Mouse (Mus musculus): ENCODE measurements at regions not wholly inside any gene's neighbourhood (a gene's known extent, or its start where the extent isn't known, plus 50 kb on each side); places are given as distances from the start of the nearest gene placed in this dataset.

DNA sequence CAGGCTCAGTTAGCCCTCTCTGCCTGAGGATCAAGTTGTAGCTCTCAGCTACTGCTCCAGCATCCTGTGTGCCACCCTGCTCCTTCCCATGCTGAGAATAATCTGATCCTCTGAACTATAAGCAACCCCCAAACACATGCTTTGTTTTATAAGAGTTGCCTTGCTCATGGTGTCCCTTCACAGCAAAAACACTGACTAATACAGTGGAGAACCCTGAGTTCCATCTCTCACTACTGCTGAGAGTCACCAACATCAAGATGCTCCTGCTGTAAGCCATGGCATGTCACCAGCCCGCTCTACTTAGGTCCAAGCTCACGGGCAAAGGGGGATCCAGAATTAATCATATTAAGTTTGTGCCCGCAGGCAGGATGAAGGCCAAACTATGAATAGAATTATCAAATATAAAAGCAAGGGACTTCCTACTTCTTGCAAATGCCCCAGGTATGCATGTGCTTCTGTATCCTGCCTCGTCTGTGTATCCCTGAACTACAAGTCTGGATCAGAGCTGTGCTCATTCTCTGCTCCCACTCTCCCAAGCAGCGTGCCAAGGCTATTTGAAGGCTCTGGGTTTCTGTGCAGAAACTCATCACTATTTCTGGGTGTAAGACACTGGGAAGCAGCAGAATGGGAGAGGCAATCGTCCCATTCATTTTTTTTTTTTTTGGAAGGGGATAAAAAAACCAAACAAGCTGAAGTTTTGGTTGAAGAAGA is 243.7 kb upstream of the Pfn2 start:
- WGBS (ENCODE audit: insufficient replicate concordance), result 52% methylated on average over 6 of the region's 6 CpGs
- H3K9me3 ChIP-seq (replicated peaks), result no peaks in the 10 kb centered on the region
- no peak overlapping the region for H3K9ac ChIP-seq
- H3K4me1 ChIP-seq (replicated peaks), result no peaks in the 10 kb centered on the region
- H3K4me2 ChIP-seq, result no peak overlapping the region
- H3K36me3 ChIP-seq (replicated peaks), result no peaks in the 10 kb centered on the region
- no peak for ATAC-seq (ENCODE audit: insufficient read depth)
- H3K27me3 ChIP-seq, result no peaks in the 10 kb centered on the region
- H3K27ac ChIP-seq (replicated peaks), result no peak overlapping the region
- H3K4me3 ChIP-seq (replicated peaks), result no peak overlapping the region

DNA sequence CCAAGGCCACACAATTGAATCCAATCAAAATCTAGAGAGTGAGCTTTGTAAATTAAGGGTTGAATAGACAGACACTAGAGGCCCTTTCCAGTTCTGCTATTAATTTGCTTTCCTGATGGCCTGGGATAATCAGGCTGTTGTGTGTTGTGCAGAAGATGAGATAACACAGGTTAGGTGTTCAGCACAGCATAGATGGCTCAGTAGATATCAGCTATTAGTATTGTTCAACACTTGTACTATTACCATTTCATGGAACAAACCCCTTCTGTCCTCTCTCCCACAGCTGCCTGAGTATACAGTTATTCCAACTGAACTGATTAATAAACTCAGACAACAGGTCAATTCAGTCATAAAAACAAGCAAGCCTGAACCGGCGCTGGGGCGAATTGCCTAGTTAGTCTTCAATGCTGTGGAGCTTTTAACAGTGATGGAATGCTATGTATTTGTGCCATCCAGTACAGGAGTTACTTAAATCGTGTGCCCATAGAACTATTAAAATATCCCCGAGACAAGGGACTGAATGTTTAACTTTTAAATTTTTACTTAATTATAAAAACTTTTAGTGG is 263.1 kb upstream of the Pfn2 start:
- Histone ChIP-seq H3K27me3 (no peaks in the 10 kb centered on the region), H3K4me1 (replicated peaks) (no peaks in the 10 kb centered on the region), H3K9me3 (replicated peaks) (no peaks in the 10 kb centered on the region), H3K9ac (no peak overlapping the region), H3K4me2 (no peak overlapping the region), H3K4me3 (replicated peaks) (no peak overlapping the region), H3K36me3 (replicated peaks) (no peaks in the 10 kb centered on the region), H3K27ac (replicated peaks) (no peak overlapping the region)
- ATAC-seq (ENCODE audit: insufficient read depth), result no peak
- WGBS (ENCODE audit: insufficient replicate concordance), result 76% methylated on average over 5 of the region's 5 CpGs

DNA sequence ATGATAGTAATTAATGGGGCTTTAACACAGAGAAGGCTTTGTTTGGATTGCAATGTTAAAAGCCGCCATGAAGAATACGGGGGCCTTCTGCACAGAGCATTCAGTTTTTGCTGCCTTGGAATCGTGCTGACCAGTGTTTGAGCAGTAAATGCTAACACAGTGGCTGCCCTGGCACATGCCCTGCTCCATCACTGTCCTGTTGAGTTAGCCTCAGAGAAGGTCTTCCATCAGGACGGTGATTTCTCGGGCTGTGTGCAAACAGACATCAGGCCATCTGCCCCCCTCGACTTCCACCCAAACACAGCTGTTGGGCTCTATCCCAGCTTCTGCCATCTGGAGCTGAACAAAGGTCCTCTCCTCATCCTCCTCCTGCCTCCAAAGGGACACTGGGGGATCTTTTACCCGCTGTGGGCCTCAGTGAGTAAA is 264.6 kb upstream of the Pfn2 start:
- Histone ChIP-seq H3K4me1 (replicated peaks) (no peaks in the 10 kb centered on the region), H3K9ac (no peak overlapping the region), H3K27me3 (no peaks in the 10 kb centered on the region), H3K36me3 (replicated peaks) (no peaks in the 10 kb centered on the region), H3K9me3 (replicated peaks) (no peaks in the 10 kb centered on the region), H3K4me3 (replicated peaks) (no peak overlapping the region), H3K27ac (replicated peaks) (no peak overlapping the region), H3K4me2 (no peak overlapping the region)
- no peak for ATAC-seq (ENCODE audit: insufficient read depth)
- 51% methylated on average over 7 of the region's 7 CpGs for WGBS (ENCODE audit: insufficient replicate concordance)

DNA sequence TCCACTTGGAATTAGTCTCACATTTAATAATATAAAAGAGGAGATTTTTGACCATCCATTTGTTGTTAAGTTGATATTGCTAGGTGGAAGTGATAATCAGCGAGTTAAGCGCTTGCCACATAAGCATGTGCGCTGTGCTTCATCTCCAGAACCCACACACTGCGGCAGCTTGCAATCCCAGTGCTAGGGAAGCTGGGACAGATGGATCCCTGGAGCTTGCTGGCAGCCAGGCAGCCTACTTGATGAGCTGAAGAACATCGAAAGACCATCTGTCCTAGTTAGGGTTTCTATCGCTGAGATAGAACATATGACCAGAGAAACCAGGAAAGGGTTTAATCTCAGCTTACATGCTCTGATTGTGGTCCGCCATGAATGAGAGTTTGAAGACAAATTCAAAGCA is 266.1 kb upstream of the Pfn2 start:
- H3K27me3 ChIP-seq, result no peaks in the 10 kb centered on the region
- no peak overlapping the region for H3K4me2 ChIP-seq
- H3K27ac ChIP-seq (replicated peaks), result no peak overlapping the region
- H3K9ac ChIP-seq, result no peak overlapping the region
- no peaks in the 10 kb centered on the region for H3K4me1 ChIP-seq (replicated peaks)
- WGBS (ENCODE audit: insufficient replicate concordance), result 66% methylated on average over 7 of the region's 7 CpGs
- no peak overlapping the region for H3K4me3 ChIP-seq (replicated peaks)
- no peaks in the 10 kb centered on the region for H3K36me3 ChIP-seq (replicated peaks)
- H3K9me3 ChIP-seq (replicated peaks), result no peaks in the 10 kb centered on the region
- ATAC-seq (ENCODE audit: insufficient read depth), result no peak

DNA sequence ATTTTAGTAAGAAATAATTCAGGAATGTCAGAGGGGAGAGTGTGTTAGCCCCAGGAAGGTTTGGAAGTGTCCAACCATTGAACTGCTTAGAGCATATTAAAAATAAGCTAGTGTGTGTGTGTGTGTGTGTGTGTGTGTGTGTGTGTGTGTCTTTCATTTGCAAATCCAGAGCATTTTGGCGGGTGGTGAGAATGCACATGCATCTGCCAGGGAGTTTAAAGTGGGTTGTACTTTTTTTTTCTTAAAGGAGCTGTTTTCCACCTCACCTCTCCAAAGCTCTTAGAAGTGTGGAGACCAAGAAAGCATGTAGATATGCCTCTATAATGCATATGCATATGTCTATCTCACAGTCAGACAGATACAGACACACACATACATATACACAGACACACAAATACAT is 267.6 kb upstream of the Pfn2 start:
- ATAC-seq (ENCODE audit: insufficient read depth), result no peak
- no peaks in the 10 kb centered on the region for H3K27me3 ChIP-seq
- H3K36me3 ChIP-seq (replicated peaks), result no peaks in the 10 kb centered on the region
- no peak overlapping the region for H3K4me3 ChIP-seq (replicated peaks)
- H3K9ac ChIP-seq, result no peak overlapping the region
- H3K4me1 ChIP-seq (replicated peaks), result no peaks in the 10 kb centered on the region
- no peak overlapping the region for H3K27ac ChIP-seq (replicated peaks)
- H3K4me2 ChIP-seq, result no peak overlapping the region
- WGBS (ENCODE audit: insufficient replicate concordance), result 67% methylated on average over 1 of the region's 1 CpGs
- no peaks in the 10 kb centered on the region for H3K9me3 ChIP-seq (replicated peaks)

DNA sequence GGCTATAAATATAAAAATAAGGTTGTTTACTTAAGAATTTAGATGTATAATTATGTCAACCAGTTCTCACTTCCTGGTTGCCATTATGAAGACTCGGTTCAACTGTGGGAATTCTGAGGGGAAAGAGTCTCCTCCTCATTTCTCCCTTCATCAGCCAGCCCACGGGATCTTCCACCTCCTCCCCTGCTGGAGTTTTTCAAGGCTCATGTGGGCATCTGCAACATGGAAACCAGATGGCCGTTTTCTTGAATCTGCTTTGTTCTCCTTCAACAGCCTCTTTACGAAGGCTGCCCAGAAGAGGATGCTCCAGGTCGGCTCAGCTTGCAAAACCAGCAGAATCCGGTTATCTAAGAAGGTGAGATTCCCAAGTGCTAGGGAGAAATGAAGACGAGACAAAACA is 269.0 kb upstream of the Pfn2 start:
- no peak overlapping the region for H3K4me2 ChIP-seq
- 55% methylated on average over 7 of the region's 7 CpGs for WGBS (ENCODE audit: insufficient replicate concordance)
- no peak overlapping the region for H3K9ac ChIP-seq
- no peak overlapping the region for H3K27ac ChIP-seq (replicated peaks)
- H3K4me1 ChIP-seq (replicated peaks), result no peaks in the 10 kb centered on the region
- H3K36me3 ChIP-seq (replicated peaks), result no peaks in the 10 kb centered on the region
- H3K9me3 ChIP-seq (replicated peaks), result no peaks in the 10 kb centered on the region
- no peak overlapping the region for H3K4me3 ChIP-seq (replicated peaks)
- H3K27me3 ChIP-seq, result no peaks in the 10 kb centered on the region
- no peak for ATAC-seq (ENCODE audit: insufficient read depth)

DNA sequence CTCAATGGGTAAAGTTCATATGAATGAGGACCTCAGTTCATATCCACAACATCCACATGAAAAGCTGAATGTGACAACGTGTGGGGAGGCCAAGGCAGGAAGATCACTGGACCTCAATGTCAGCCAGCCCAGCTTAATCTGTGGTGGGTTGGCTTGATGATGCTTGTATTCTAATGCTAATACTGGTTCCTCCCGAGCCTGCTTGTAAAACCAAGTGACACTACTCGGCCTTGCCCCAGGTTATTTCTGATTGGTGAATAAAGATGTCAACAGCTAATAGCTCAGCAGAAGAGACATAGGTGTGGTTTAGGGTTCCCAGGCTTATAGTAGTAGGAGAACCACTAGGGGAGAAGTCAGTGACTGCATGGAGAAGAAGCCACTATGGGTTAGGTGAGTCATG is 272.2 kb upstream of the Pfn2 start:
- H3K4me2 ChIP-seq, result no peak overlapping the region
- H3K9me3 ChIP-seq (replicated peaks), result no peaks in the 10 kb centered on the region
- ATAC-seq (ENCODE audit: insufficient read depth), result no peak
- H3K4me1 ChIP-seq (replicated peaks), result 0 out of 2 replicates have a peak, but pooled peaks cover 6% of the 10 kb centered on the region
- H3K9ac ChIP-seq, result no peak overlapping the region
- 39% methylated on average over 3 of the region's 3 CpGs for WGBS (ENCODE audit: insufficient replicate concordance)
- H3K36me3 ChIP-seq (replicated peaks), result no peaks in the 10 kb centered on the region
- no peaks in the 10 kb centered on the region for H3K27me3 ChIP-seq
- no peak overlapping the region for H3K4me3 ChIP-seq (replicated peaks)
- no peak overlapping the region for H3K27ac ChIP-seq (replicated peaks)

DNA sequence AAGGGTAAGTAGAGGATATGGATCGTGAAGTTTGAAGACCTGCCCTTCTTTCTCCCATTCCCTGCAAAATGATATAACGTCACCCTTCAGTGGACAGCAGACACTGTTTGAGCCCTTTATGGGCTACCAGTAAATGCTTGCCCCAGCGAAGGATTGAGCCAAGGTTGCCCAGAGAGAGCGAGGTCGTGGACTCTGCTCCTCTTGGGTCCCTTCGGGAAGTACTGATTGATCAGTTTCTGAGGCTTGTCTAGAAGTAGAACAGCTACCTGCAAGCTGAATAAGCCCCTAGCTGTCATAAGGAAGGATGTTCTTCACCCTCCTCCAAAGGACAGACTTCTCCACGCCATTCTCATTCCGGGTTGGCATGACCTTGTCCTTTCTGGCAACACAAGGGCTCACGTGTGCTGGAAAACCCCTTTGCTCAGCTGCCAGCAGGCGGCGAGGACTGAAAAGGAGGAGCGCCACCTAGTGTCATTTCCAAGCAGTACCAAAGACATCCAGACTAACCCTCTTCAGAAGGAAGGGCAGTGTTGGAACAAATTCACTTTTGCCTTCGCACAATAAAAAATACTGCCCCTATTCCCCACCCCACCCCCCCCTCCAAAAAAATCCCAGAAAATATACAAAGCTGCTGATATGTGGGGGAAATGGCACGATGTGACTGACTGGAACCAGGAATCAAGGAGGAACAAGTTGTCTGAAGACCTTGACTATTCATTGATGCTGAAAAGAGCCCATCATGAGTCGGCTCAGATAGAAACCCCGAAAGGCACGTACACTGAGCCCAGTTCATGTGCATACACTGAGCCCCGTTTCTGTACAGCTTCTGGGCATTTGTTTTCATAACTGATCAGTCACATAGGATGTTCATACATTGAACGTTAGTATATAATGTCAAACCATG is 274.8 kb upstream of the Pfn2 start:
- H3K4me1 ChIP-seq (replicated peaks), result 0 out of 2 replicates have a peak, but pooled peaks cover 6% of the 10 kb centered on the region
- H3K4me3 ChIP-seq (replicated peaks), result no peak overlapping the region
- no peak overlapping the region for H3K9ac ChIP-seq
- H3K9me3 ChIP-seq (replicated peaks), result no peaks in the 10 kb centered on the region
- no peak overlapping the region; the same call in 1 of the 2 replicates for H3K4me2 ChIP-seq
- no peak overlapping the region for H3K27ac ChIP-seq (replicated peaks)
- 32% methylated on average over 19 of the region's 19 CpGs for WGBS (ENCODE audit: insufficient replicate concordance)
- ATAC-seq (ENCODE audit: insufficient read depth), result no peak
- H3K36me3 ChIP-seq (replicated peaks), result no peaks in the 10 kb centered on the region
- H3K27me3 ChIP-seq, result no peaks in the 10 kb centered on the region

DNA sequence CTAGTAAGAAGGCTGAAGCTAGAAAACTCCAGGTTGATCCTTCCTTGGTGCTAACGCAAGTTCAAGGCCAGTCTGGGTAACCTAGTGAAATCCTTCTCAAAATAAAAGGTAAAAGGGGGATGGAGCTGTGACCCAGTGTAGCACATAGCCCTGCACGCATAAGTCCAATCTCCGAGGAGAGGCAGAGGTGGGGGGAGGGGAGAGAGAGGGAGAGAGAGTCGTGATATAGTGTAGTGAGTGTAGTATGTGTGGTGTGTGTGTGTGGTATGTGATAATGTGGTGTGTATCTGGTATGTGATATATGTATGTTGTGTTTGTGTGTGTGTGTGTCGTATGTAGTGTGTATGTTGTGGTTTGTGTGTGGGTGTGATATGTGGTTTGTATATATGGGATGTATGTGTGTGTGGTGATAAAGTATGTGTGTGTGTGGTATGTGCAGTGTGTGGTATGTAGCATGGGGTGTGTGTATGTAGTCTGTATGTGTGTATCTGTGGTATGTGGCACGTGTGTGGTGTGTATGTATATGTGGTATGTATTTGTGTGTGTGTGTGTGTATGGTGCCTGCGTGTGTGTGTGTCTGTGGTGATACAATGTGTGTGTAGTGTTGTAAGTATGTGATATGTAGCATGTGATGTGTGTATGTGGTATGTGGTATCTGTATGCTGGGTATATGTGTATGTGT is 275.7 kb upstream of the Pfn2 start:
- WGBS (ENCODE audit: insufficient replicate concordance), result 51% methylated on average over 7 of the region's 7 CpGs
- no peak overlapping the region for H3K27ac ChIP-seq (replicated peaks)
- no peaks in the 10 kb centered on the region for H3K27me3 ChIP-seq
- no peak overlapping the region for H3K4me3 ChIP-seq (replicated peaks)
- no peak overlapping the region for H3K9ac ChIP-seq
- no peak overlapping the region for H3K4me2 ChIP-seq
- 0 out of 2 replicates have a peak, but pooled peaks cover 6% of the 10 kb centered on the region for H3K4me1 ChIP-seq (replicated peaks)
- no peak; the same call in 1 of the 2 replicates for ATAC-seq (ENCODE audit: insufficient read depth)
- H3K36me3 ChIP-seq (replicated peaks), result no peaks in the 10 kb centered on the region
- H3K9me3 ChIP-seq (replicated peaks), result no peaks in the 10 kb centered on the region

DNA sequence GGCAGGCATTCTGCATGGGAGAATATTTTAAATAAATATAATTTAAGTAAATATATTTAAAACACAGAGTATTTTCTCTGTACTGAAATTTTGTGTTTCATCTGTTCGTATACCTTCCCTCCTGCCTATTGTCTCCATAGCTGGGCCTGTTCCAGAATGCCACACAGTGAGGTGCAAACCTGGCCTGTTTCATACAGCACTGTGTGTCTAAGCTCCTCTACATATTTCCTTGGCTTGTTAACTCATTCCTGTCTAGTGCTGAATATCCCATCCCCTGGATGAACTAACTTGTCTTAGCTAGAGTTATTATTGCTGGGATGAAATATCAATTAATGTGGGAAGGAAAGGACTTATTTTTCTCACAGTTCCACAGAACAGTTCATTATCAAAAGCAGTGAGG is 277.0 kb upstream of the Pfn2 start:
- Histone ChIP-seq H3K4me3 (replicated peaks) (no peak overlapping the region), H3K27me3 (no peaks in the 10 kb centered on the region), H3K27ac (replicated peaks) (no peak overlapping the region), H3K4me2 (no peak overlapping the region), H3K4me1 (replicated peaks) (0 out of 2 replicates have a peak, but pooled peaks cover 12% of the 10 kb centered on the region), H3K9me3 (replicated peaks) (no peaks in the 10 kb centered on the region), H3K9ac (no peak overlapping the region), H3K36me3 (replicated peaks) (no peaks in the 10 kb centered on the region)
- WGBS (ENCODE audit: insufficient replicate concordance), result 46% methylated on average over 1 of the region's 1 CpGs
- ATAC-seq (ENCODE audit: insufficient read depth), result no peak

DNA sequence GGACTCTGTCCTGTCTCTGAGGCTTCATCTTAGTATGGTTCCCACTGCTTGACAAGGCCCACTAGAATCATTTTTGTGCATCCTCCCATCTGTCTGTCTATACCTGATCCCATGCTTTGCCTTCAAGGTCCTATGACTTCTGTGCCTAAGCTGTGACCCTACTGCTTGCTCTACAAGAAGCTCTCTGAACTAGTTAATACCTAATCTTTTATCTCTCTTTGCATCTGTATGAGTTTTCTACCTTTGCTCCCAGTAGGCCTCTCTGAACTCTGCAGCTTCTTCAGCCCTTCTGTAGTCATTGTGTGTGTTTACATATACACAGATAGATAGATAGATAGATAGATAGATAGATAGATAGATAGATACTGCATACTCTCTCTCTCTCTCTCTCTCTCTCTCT is 279.1 kb upstream of the Pfn2 start:
- 0 out of 2 replicates have a peak, but pooled peaks cover 12% of the 10 kb centered on the region for H3K4me1 ChIP-seq (replicated peaks)
- no peaks in the 10 kb centered on the region for H3K9me3 ChIP-seq (replicated peaks)
- no peak for ATAC-seq (ENCODE audit: insufficient read depth)
- H3K9ac ChIP-seq, result no peak overlapping the region
- H3K27me3 ChIP-seq, result no peaks in the 10 kb centered on the region
- H3K4me3 ChIP-seq (replicated peaks), result no peak overlapping the region
- H3K27ac ChIP-seq (replicated peaks), result no peak overlapping the region
- H3K4me2 ChIP-seq, result no peak overlapping the region
- H3K36me3 ChIP-seq (replicated peaks), result no peaks in the 10 kb centered on the region
